Mouse (Mus musculus): ENCODE measurements at regions not wholly inside any gene's neighbourhood (a gene's known extent, or its start where the extent isn't known, plus 50 kb on each side); places are given as distances from the start of the nearest gene placed in this dataset.

- ATAC-seq (ENCODE audit: extremely low read depth, insufficient number of reproducible peaks, low FRiP score, poor library complexity, severe bottlenecking) (no peak), DNase-seq (ENCODE audit: low spot score) (no peak)
- Histone ChIP-seq H3K36me3 (replicated peaks) (no peaks in the 10 kb centered on the region), H3K27me3 (ENCODE audit: insufficient read depth, low read length) (no peaks in the 10 kb centered on the region), H3K4me1 (ENCODE audit: insufficient read depth, low read depth, low read length) (no peaks in the 10 kb centered on the region), H3K4me3 (ENCODE audit: low read depth, low read length) (no peak overlapping the region), H3K9me3 (replicated peaks) (peaks cover 3% of the 10 kb centered on the region)
- TF ChIP-seq POLR2AphosphoS5 (IDR thresholded peaks at IDR 0.05; ENCODE audit: insufficient replicate concordance, low read depth, low read length), result no peak
- no peak for TF ChIP-seq CTCF (IDR thresholded peaks at IDR 0.05; ENCODE audit: low read depth, low read length)
- TF ChIP-seq TAL1 (conservative IDR thresholded peaks at IDR 0.05; ENCODE audit: low read depth, low read length), result no peak
- TF ChIP-seq GATA2 (IDR thresholded peaks at IDR 0.05; ENCODE audit: borderline replicate concordance, low read depth, low read length), result no peak
- TF ChIP-seq GATA1 (IDR thresholded peaks at IDR 0.05; ENCODE audit: borderline replicate concordance, low read length), result no peak
These were observed 106.6 kb downstream of the Gm11146 start for GRCm38 (mm10) chr16:77495310-77495709.

GRCm38 (mm10) chr16:77494042-77494441 lies 107.9 kb downstream of the Gm11146 start:
- no peak for DNase-seq (ENCODE audit: low spot score)
- Histone ChIP-seq H3K4me3 (ENCODE audit: low read depth, low read length) (no peak overlapping the region), H3K36me3 (replicated peaks) (no peaks in the 10 kb centered on the region), H3K27me3 (ENCODE audit: insufficient read depth, low read length) (no peaks in the 10 kb centered on the region), H3K9me3 (replicated peaks) (peaks cover 5% of the 10 kb centered on the region), H3K4me1 (ENCODE audit: insufficient read depth, low read depth, low read length) (no peaks in the 10 kb centered on the region)
- no peak for ATAC-seq (ENCODE audit: extremely low read depth, insufficient number of reproducible peaks, low FRiP score, poor library complexity, severe bottlenecking)
- TF ChIP-seq POLR2AphosphoS5 (IDR thresholded peaks at IDR 0.05; ENCODE audit: insufficient replicate concordance, low read depth, low read length), result no peak
- TF ChIP-seq TAL1 (conservative IDR thresholded peaks at IDR 0.05; ENCODE audit: low read depth, low read length), result no peak
- TF ChIP-seq GATA1 (IDR thresholded peaks at IDR 0.05; ENCODE audit: borderline replicate concordance, low read length), result no peak
- no peak for TF ChIP-seq GATA2 (IDR thresholded peaks at IDR 0.05; ENCODE audit: borderline replicate concordance, low read depth, low read length)
- TF ChIP-seq CTCF (IDR thresholded peaks at IDR 0.05; ENCODE audit: low read depth, low read length), result no peak

- ATAC-seq (ENCODE audit: extremely low read depth, insufficient number of reproducible peaks, low FRiP score, poor library complexity, severe bottlenecking), result no peak
- no peak for DNase-seq (ENCODE audit: low spot score)
- TF ChIP-seq TAL1 (conservative IDR thresholded peaks at IDR 0.05; ENCODE audit: low read depth, low read length) (no peak), GATA1 (IDR thresholded peaks at IDR 0.05; ENCODE audit: borderline replicate concordance, low read length) (no peak), CTCF (IDR thresholded peaks at IDR 0.05; ENCODE audit: low read depth, low read length) (no peak), POLR2AphosphoS5 (IDR thresholded peaks at IDR 0.05; ENCODE audit: insufficient replicate concordance, low read depth, low read length) (no peak), GATA2 (IDR thresholded peaks at IDR 0.05; ENCODE audit: borderline replicate concordance, low read depth, low read length) (no peak)
- H3K36me3 ChIP-seq (replicated peaks), result no peaks in the 10 kb centered on the region
- H3K9me3 ChIP-seq (replicated peaks), result peaks cover 3% of the 10 kb centered on the region
- no peaks in the 10 kb centered on the region for H3K4me1 ChIP-seq (ENCODE audit: insufficient read depth, low read depth, low read length)
- no peaks in the 10 kb centered on the region for H3K27me3 ChIP-seq (ENCODE audit: insufficient read depth, low read length)
- no peak overlapping the region for H3K4me3 ChIP-seq (ENCODE audit: low read depth, low read length)
These were observed 113.7 kb downstream of the Gm11146 start for GRCm38 (mm10) chr16:77488155-77488554.

DNA sequence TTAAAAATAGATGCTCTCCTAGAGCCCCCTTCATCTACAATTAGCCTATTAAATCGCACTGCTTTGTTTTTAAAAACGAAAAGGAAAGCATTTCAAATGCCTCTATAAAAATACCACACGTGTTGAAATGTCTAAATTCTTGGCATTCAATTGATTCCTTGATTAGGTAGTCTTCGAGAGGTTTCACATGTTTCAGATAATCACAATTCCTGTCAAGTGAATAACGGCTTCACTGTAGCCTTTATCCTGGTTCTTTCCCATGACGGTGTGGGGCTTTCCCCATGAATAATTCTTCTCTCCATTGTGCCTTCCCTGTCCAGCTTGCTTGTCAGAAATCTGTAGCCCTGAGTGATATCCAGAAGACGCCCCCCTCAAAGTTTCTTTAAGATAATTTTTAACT lies 122.1 kb downstream of the Gm11146 start:
- Histone ChIP-seq H3K9me3 (replicated peaks) (no peaks in the 10 kb centered on the region), H3K4me3 (ENCODE audit: low read depth, low read length) (no peak overlapping the region), H3K4me1 (ENCODE audit: insufficient read depth, low read depth, low read length) (no peaks in the 10 kb centered on the region), H3K36me3 (replicated peaks) (no peaks in the 10 kb centered on the region), H3K27me3 (ENCODE audit: insufficient read depth, low read length) (no peaks in the 10 kb centered on the region)
- no peak for TF ChIP-seq TAL1 (conservative IDR thresholded peaks at IDR 0.05; ENCODE audit: low read depth, low read length)
- TF ChIP-seq GATA2 (IDR thresholded peaks at IDR 0.05; ENCODE audit: borderline replicate concordance, low read depth, low read length), result no peak
- TF ChIP-seq CTCF (IDR thresholded peaks at IDR 0.05; ENCODE audit: low read depth, low read length), result no peak
- no peak for TF ChIP-seq POLR2AphosphoS5 (IDR thresholded peaks at IDR 0.05; ENCODE audit: insufficient replicate concordance, low read depth, low read length)
- no peak for TF ChIP-seq GATA1 (IDR thresholded peaks at IDR 0.05; ENCODE audit: borderline replicate concordance, low read length)
- DNase-seq (ENCODE audit: low spot score) (no peak), ATAC-seq (ENCODE audit: extremely low read depth, insufficient number of reproducible peaks, low FRiP score, poor library complexity, severe bottlenecking) (no peak)

DNA sequence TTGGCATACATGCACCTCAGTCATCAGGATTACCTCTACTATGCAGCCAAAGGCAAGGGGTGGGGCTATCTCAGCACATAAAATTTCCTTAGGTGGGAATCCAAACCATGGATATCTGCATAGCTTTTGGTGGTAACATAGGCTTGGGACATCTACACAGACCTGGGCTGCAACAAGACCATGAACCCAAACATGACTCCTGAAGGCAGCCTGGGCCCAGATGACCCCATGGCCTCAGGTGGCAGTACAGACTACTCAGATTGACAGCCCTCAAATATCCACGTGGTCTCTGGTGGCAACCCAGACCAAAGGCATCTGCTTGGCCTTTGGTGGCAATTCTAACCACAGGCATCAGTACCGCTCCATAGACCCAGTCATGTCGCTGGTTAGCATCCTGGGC lies 130.0 kb downstream of the Gm11146 start:
- DNase-seq (ENCODE audit: low spot score) (no peak), ATAC-seq (ENCODE audit: extremely low read depth, insufficient number of reproducible peaks, low FRiP score, poor library complexity, severe bottlenecking) (no peak)
- Histone ChIP-seq H3K27me3 (ENCODE audit: insufficient read depth, low read length) (no peaks in the 10 kb centered on the region), H3K36me3 (replicated peaks) (no peaks in the 10 kb centered on the region), H3K9me3 (replicated peaks) (peaks cover 16% of the 10 kb centered on the region), H3K4me1 (ENCODE audit: insufficient read depth, low read depth, low read length) (no peaks in the 10 kb centered on the region), H3K4me3 (ENCODE audit: low read depth, low read length) (no peak overlapping the region)
- no peak for TF ChIP-seq TAL1 (conservative IDR thresholded peaks at IDR 0.05; ENCODE audit: low read depth, low read length)
- TF ChIP-seq GATA1 (IDR thresholded peaks at IDR 0.05; ENCODE audit: borderline replicate concordance, low read length), result no peak
- no peak for TF ChIP-seq GATA2 (IDR thresholded peaks at IDR 0.05; ENCODE audit: borderline replicate concordance, low read depth, low read length)
- TF ChIP-seq POLR2AphosphoS5 (IDR thresholded peaks at IDR 0.05; ENCODE audit: insufficient replicate concordance, low read depth, low read length), result no peak
- TF ChIP-seq CTCF (IDR thresholded peaks at IDR 0.05; ENCODE audit: low read depth, low read length), result no peak

GRCm38 (mm10) chr16:77469903-77470302 lies 132.0 kb downstream of the Gm11146 start:
- no peaks in the 10 kb centered on the region for H3K36me3 ChIP-seq (replicated peaks)
- no peak overlapping the region for H3K4me3 ChIP-seq (ENCODE audit: low read depth, low read length)
- no peak for ATAC-seq (ENCODE audit: extremely low read depth, insufficient number of reproducible peaks, low FRiP score, poor library complexity, severe bottlenecking)
- no peak for TF ChIP-seq POLR2AphosphoS5 (IDR thresholded peaks at IDR 0.05; ENCODE audit: insufficient replicate concordance, low read depth, low read length)
- peaks cover 19% of the 10 kb centered on the region for H3K9me3 ChIP-seq (replicated peaks)
- no peaks in the 10 kb centered on the region for H3K4me1 ChIP-seq (ENCODE audit: insufficient read depth, low read depth, low read length)
- DNase-seq (ENCODE audit: low spot score), result no peak
- H3K27me3 ChIP-seq (ENCODE audit: insufficient read depth, low read length), result no peaks in the 10 kb centered on the region

Measured in G1E (cell line).